Mouse (Mus musculus) lung, postnatal 0 days (tissue): Measurements from ENCODE around the gene Bcl2l12. TPM values are rescaled to one million over a fixed set of nuclear protein-coding genes. Genes with fewer than 3 reads are reported as not detected.

Source experiments
- ATAC-seq: fragments of 200-750 bp; cut with Nextera tagmentation; 2 replicates; pipeline ENCODE4 v1.8.0; 2017; ENCODE audit warnings: moderate library complexity
- DNase-seq: peaks from one replicate; pipeline ENCODE4 v3.0.0-alpha.2; 2016; ENCODE audit warnings: low spot score
- H3K27ac ChIP-seq: fragments of 300-500 bp; sonication (generic); 2 replicates; pipeline ENCODE4 v1.5.1; 2014; ENCODE audit warnings: antibody characterized with exemption, mild to moderate bottlenecking, low read length, mixed read lengths
- H3K27me3 ChIP-seq: fragments of 300-500 bp; sonication (generic); replicated peaks from 2 replicates; pipeline ENCODE4 v1.6.1; 2014; ENCODE audit warnings: low read length, mixed read lengths; ENCODE audit not compliant: insufficient read depth
- H3K36me3 ChIP-seq: fragments of 300-500 bp; sonication (generic); 2 replicates; pipeline ENCODE4 v1.6.1; 2014; ENCODE audit warnings: low read length, mixed read lengths; ENCODE audit not compliant: insufficient read depth
- H3K4me1 ChIP-seq: fragments of 300-500 bp; sonication (generic); 2 replicates; pipeline ENCODE4 v1.6.1; 2014; ENCODE audit warnings: antibody characterized with exemption, low read depth, low read length, mixed read lengths; ENCODE audit not compliant: insufficient read depth
- H3K4me2 ChIP-seq: fragments of 300-500 bp; sonication (generic); replicated peaks from 2 replicates; pipeline ENCODE4 v1.6.1; 2014; ENCODE audit warnings: low read depth, mild to moderate bottlenecking, low read length, moderate library complexity, mixed read lengths
- H3K4me3 ChIP-seq: fragments of 300-500 bp; sonication (generic); 2 replicates; pipeline ENCODE4 v1.5.1; 2014; ENCODE audit warnings: low read depth, low read length
- H3K9ac ChIP-seq: fragments of 300-500 bp; sonication (generic); replicated peaks from 2 replicates; pipeline ENCODE4 v1.6.1; 2014; ENCODE audit warnings: low read depth, mild to moderate bottlenecking
- H3K9me3 ChIP-seq: fragments of 300-500 bp; sonication (generic); 2 replicates; pipeline ENCODE4 v1.6.1; 2016; ENCODE audit warnings: low read length, mixed read lengths
- CTCF ChIP-seq: IDR thresholded peaks from 2 replicates; pipeline ENCODE4 v1.5.1; 2016; ENCODE audit warnings: antibody characterized with exemption, mild to moderate bottlenecking
- EP300 ChIP-seq: IDR thresholded peaks from 2 replicates; pipeline ENCODE4 v1.6.1; 2016; ENCODE audit warnings: antibody characterized with exemption, mild to moderate bottlenecking, control low read depth
- WGBS: fragments of 180-500 bp; shearing (Covaris S2); extraction: QIAGEN DNeasy Blood & Tissue Kit; methylation state at CpG from one replicate; pipeline ENCODE4 v1.1.7; 2014; 5-methylcytosine and 5-hydroxymethylcytosine counted together
- polyA plus RNA-seq: library from polyadenylated mRNA; unstranded; fragments of >200 nt; fragmentation: Nextera tagmentation; extraction: Ambion mirVana; gene quantifications from 2 replicates; pipeline ENCODE4 v1.2.1, GENCODE M21; 2015

The Bcl2l12 gene
- polyA plus RNA-seq, 1 experiment from 2014 or later, result 29.0 TPM

- peaks cover 46% of the 10 kb centered on the region for H3K36me3 ChIP-seq
- H3K4me3 ChIP-seq, result no peak overlapping the region
- H3K27ac ChIP-seq, result no peak overlapping the region
- H3K9ac ChIP-seq, result no peak overlapping the region
- TF ChIP-seq EP300, result no peak
- H3K9me3 ChIP-seq, result no peaks in the 10 kb centered on the region
- DNase-seq, result no peak
- WGBS, result 94% methylated on average over 30 of the region's 30 CpGs
- no peak overlapping the region for H3K4me2 ChIP-seq
- H3K27me3 ChIP-seq, result no peaks in the 10 kb centered on the region
- H3K4me1 ChIP-seq, result no peaks in the 10 kb centered on the region
- ATAC-seq, result no peak
Measured at GRCm38 (mm10) chr7:45007846-45008245, 9.3 kb upstream of the Bcl2l12 start.

- H3K27me3 ChIP-seq, result no peaks in the 10 kb centered on the region
- DNase-seq, result no peak
- H3K27ac ChIP-seq, result no peak overlapping the region
- TF ChIP-seq CTCF (no peak), EP300 (no peak)
- H3K9ac ChIP-seq, result no peak overlapping the region
- ATAC-seq, result no peak
- peaks cover 53% of the 10 kb centered on the region for H3K36me3 ChIP-seq
- no peak overlapping the region for H3K4me2 ChIP-seq
- no peak overlapping the region for H3K4me3 ChIP-seq
- no peaks in the 10 kb centered on the region for H3K9me3 ChIP-seq
- 96% methylated on average over 29 of the region's 29 CpGs for WGBS
- no peaks in the 10 kb centered on the region for H3K4me1 ChIP-seq
Measured at GRCm38 (mm10) chr7:45007141-45007540, 8.6 kb upstream of the Bcl2l12 start.

GRCm38 (mm10) chr7:45006503-45006902, 8.0 kb upstream of the Bcl2l12 start:
- Histone ChIP-seq H3K9me3 (no peaks in the 10 kb centered on the region), H3K4me3 (no peak overlapping the region), H3K36me3 (peaks cover 56% of the 10 kb centered on the region), H3K4me1 (no peaks in the 10 kb centered on the region), H3K9ac (no peak overlapping the region), H3K27me3 (no peaks in the 10 kb centered on the region), H3K27ac (no peak overlapping the region), H3K4me2 (no peak overlapping the region)
- WGBS, result 92% methylated on average over 12 of the region's 12 CpGs
- ATAC-seq (no peak), DNase-seq (no peak)
- TF ChIP-seq CTCF (no peak), EP300 (no peak)

GRCm38 (mm10) chr7:45005321-45005992, 6.9 kb upstream of the Bcl2l12 start:
- Histone ChIP-seq H3K4me3 (no peak overlapping the region), H3K4me1 (no peaks in the 10 kb centered on the region), H3K9ac (no peak overlapping the region), H3K36me3 (peaks cover 57% of the 10 kb centered on the region), H3K27ac (no peak overlapping the region), H3K9me3 (no peaks in the 10 kb centered on the region), H3K4me2 (no peak overlapping the region), H3K27me3 (no peaks in the 10 kb centered on the region)
- DNase-seq (no peak), ATAC-seq (no peak)
- TF ChIP-seq CTCF (no peak), EP300 (no peak)
- WGBS, result 73% methylated on average over 6 of the region's 6 CpGs

GRCm38 (mm10) chr7:45004546-45004945, 6.0 kb upstream of the Bcl2l12 start:
- no peak for TF ChIP-seq EP300
- no peak for TF ChIP-seq CTCF
- H3K27ac ChIP-seq, result no peak overlapping the region
- ATAC-seq, result no peak
- no peak overlapping the region for H3K4me3 ChIP-seq
- H3K4me2 ChIP-seq, result no peak overlapping the region
- H3K4me1 ChIP-seq, result peaks cover 5% of the 10 kb centered on the region
- DNase-seq, result no peak
- 37% methylated on average over 3 of the region's 3 CpGs for WGBS
- H3K36me3 ChIP-seq, result peaks cover 62% of the 10 kb centered on the region
- no peak overlapping the region for H3K9ac ChIP-seq
- H3K27me3 ChIP-seq, result no peaks in the 10 kb centered on the region
- no peaks in the 10 kb centered on the region for H3K9me3 ChIP-seq

- DNase-seq, result no peak
- Histone ChIP-seq H3K9me3 (no peaks in the 10 kb centered on the region), H3K4me3 (no peak overlapping the region), H3K4me1 (peaks cover 5% of the 10 kb centered on the region), H3K4me2 (no peak overlapping the region), H3K27me3 (no peaks in the 10 kb centered on the region), H3K36me3 (peaks cover 50% of the 10 kb centered on the region), H3K9ac (no peak overlapping the region), H3K27ac (no peak overlapping the region)
- ATAC-seq, result no peak
- TF ChIP-seq EP300 (no peak), CTCF (no peak)
- 82% methylated on average over 7 of the region's 7 CpGs for WGBS
Measured at GRCm38 (mm10) chr7:45002440-45002839, 3.9 kb upstream of the Bcl2l12 start.
